In the genomic region with DNA sequence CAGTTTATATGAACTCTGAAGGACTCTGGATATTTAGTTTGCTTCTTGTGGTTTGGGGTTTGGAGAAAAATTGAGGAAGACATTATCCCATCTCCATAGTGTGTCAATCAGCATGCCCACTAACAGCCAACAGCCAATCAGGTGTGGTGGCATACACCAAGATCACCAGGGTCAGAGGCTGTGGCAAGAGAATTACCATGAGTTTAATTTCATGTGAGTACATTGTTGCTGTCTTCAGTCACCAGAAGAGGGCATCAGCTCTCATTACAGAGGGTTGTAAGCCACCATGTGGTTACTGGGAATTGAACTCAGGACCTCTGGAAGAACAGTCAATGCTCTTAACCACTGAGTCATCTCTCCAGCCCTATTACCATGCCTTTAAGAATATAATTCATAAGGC, we compare ENCODE assay signal across 15 mouse cellular contexts. TPM values are rescaled to one million over a fixed set of nuclear protein-coding genes. Genes with fewer than 3 reads are reported as not detected.
DNase-seq lines count a peak whose midpoint lies in the region; ATAC-seq and TF ChIP-seq lines count a peak whose summit lies in the region.
"Had no signal": no experiment of that assay in that cellular context is flagged by ENCODE, and none has a peak within 500 bp of the region (broad histone marks: within the 10 kb centered on the region; RNA-seq: fewer than 3 reads in every experiment).

No protein-coding gene starts in this region.

- H3K27ac ChIP-seq in liver, embryonic 13.5 days, result no peak overlapping the region
- no peak overlapping the region for H3K27ac ChIP-seq in MEL (ENCODE audit: control insufficient read depth, low read depth, low read length)
- H3K27ac ChIP-seq: limb, embryonic 15.5 days; neural tube, embryonic 13.5 days; stomach, embryonic 15.5 days had no signal

- TF ChIP-seq RAD21 in MEL (IDR thresholded peaks at IDR 0.05; ENCODE audit: low read depth, low read length), result peak; percentile 18

- no peak for TF ChIP-seq POLR2A in MEL (IDR thresholded peaks at IDR 0.05; ENCODE audit: control insufficient read depth in 1 of 2, insufficient read depth in 1 of 2, low read depth in 1 of 2, low read length in 2 of 2, poor library complexity in 1 of 2)
- TF ChIP-seq POLR2A in myocyte (IDR thresholded peaks at IDR 0.05; ENCODE audit: insufficient read length, low read depth), result no peak

- DNase-seq in embryo, embryonic 10 days (ENCODE audit: low spot score), result peak; percentile 34
- DNase-seq in embryo, embryonic 9.5 days (ENCODE audit: extremely low spot score), result no peak
- DNase-seq in liver, embryonic 13.5 days, result no peak
- no peak for DNase-seq in liver
- peak; percentile 73 for DNase-seq in MEL (ENCODE audit: low read depth, low spot score)
- DNase-seq in frontal cortex, postnatal 14 days (ENCODE audit: low spot score in 2 of 2), result no peak
- DNase-seq in testis, postnatal 10 days (ENCODE audit: low spot score), result no peak
- DNase-seq: cerebellum, postnatal 36 days; gastrocnemius, postnatal 25 days; heart, postnatal 10 days; kidney, adult 18-20 months had no signal

- TF ChIP-seq EP300 in MEL (IDR thresholded peaks at IDR 0.05; ENCODE audit: low read depth in 1 of 2, low read length in 2 of 2), result no peak

- no peaks in the 10 kb centered on the region for H3K27me3 ChIP-seq in liver, embryonic 13.5 days
- H3K27me3 ChIP-seq in MEL (ENCODE audit: control insufficient read depth in 1 of 2, insufficient read depth in 2 of 2, low read length in 2 of 2) (no peaks in the 10 kb centered on the region), myocyte (ENCODE audit: control insufficient read depth, insufficient read depth, insufficient read length) (no peaks in the 10 kb centered on the region)
- H3K27me3 ChIP-seq: limb, embryonic 15.5 days; neural tube, embryonic 13.5 days; stomach, embryonic 15.5 days had no signal

- H3K4me3 ChIP-seq in liver, embryonic 13.5 days (replicated peaks), result no peak overlapping the region
- H3K4me3 ChIP-seq in MEL (ENCODE audit: control insufficient read depth in 1 of 2, insufficient read depth in 1 of 2, low read depth in 2 of 2, low read length in 2 of 2) (no peak overlapping the region), myocyte (no peak overlapping the region)
- H3K4me3 ChIP-seq: limb, embryonic 15.5 days; neural tube, embryonic 13.5 days; stomach, embryonic 15.5 days had no signal

- no peaks in the 10 kb centered on the region for H3K9me3 ChIP-seq in liver, embryonic 13.5 days (replicated peaks)
- no peaks in the 10 kb centered on the region for H3K9me3 ChIP-seq in MEL (replicated peaks; ENCODE audit: insufficient read depth, low read length)
- H3K9me3 ChIP-seq: limb, embryonic 15.5 days; neural tube, embryonic 13.5 days; stomach, embryonic 15.5 days had no signal

- TF ChIP-seq CTCF in MEL (IDR thresholded peaks at IDR 0.05 in 2 of 3, conservative IDR thresholded peaks at IDR 0.05 in 1 of 3; ENCODE audit: control insufficient read depth in 1 of 3, insufficient read depth in 1 of 3, low read depth in 2 of 3, low read length in 3 of 3, poor library complexity in 1 of 3, severe bottlenecking in 1 of 3), result peak; percentile 27 to 57 (median 37); a peak in 5 of 6 replicates

- H3K4me1 ChIP-seq in liver, embryonic 13.5 days (replicated peaks), result no peaks in the 10 kb centered on the region
- no peaks in the 10 kb centered on the region for H3K4me1 ChIP-seq in MEL (ENCODE audit: control insufficient read depth in 1 of 2, insufficient read depth in 2 of 2, low read length in 2 of 2)
- H3K4me1 ChIP-seq: limb, embryonic 15.5 days; neural tube, embryonic 13.5 days; stomach, embryonic 15.5 days had no signal

- peaks cover 44% of the 10 kb centered on the region for H3K36me3 ChIP-seq in liver, embryonic 13.5 days
- H3K36me3 ChIP-seq in MEL (ENCODE audit: control insufficient read depth in 1 of 2, insufficient read depth in 2 of 2, low read length in 2 of 2), result peaks cover 0 to 15% of the 10 kb centered on the region in 2 experiments; a peak in 2 of 4 replicates
- peaks cover 37% of the 10 kb centered on the region for H3K36me3 ChIP-seq in myocyte (ENCODE audit: control insufficient read depth, insufficient read depth)

- H3K79me2 ChIP-seq in MEL (ENCODE audit: control insufficient read depth, insufficient read depth, low read length, poor library complexity) (no peaks in the 10 kb centered on the region), myocyte (ENCODE audit: control insufficient read depth, insufficient read depth) (no peaks in the 10 kb centered on the region)

- H3K4me2 ChIP-seq in liver, embryonic 13.5 days, result no peak overlapping the region
- no peak overlapping the region for H3K4me2 ChIP-seq in myocyte (ENCODE audit: low read depth)
- H3K4me2 ChIP-seq: limb, embryonic 15.5 days; neural tube, embryonic 13.5 days; stomach, embryonic 15.5 days had no signal

- H3ac ChIP-seq in myocyte (ENCODE audit: control insufficient read depth, insufficient read length), result no peak overlapping the region

- ATAC-seq in liver, embryonic 13.5 days (ENCODE audit: low read depth), result 0 out of 2 replicates have a peak, but pooled peaks have one; percentile 14

- no peak overlapping the region for H3K9ac ChIP-seq in liver, embryonic 13.5 days
- H3K9ac ChIP-seq in MEL (ENCODE audit: control insufficient read depth, low read depth, low read length, poor library complexity, severe bottlenecking), result no peak overlapping the region
- H3K9ac ChIP-seq: limb, embryonic 15.5 days; neural tube, embryonic 13.5 days; stomach, embryonic 15.5 days had no signal

TF ChIP-seq in MEL, 35 proteins besides CTCF, POLR2A, EP300 and RAD21 (continues in another document):
- TF ChIP-seq HCFC1 (IDR thresholded peaks at IDR 0.05; ENCODE audit: low read depth, low read length) (0 out of 2 replicates have a peak, but pooled peaks have one; percentile 28), SMC3 (IDR thresholded peaks at IDR 0.05; ENCODE audit: low read depth, low read length) (peak; percentile 59), MYC (IDR thresholded peaks at IDR 0.05; ENCODE audit: low read depth, low read length) (peak; percentile 86), ETS1 (IDR thresholded peaks at IDR 0.05; ENCODE audit: low read depth, low read length) (0 out of 2 replicates have a peak, but pooled peaks have one; percentile 7), ZKSCAN1 (IDR thresholded peaks at IDR 0.05; ENCODE audit: low read depth, low read length) (no peak), SIN3A (IDR thresholded peaks at IDR 0.05; ENCODE audit: low read length) (peak; percentile 20; the same call in 1 of the 2 replicates), MXI1 (IDR thresholded peaks at IDR 0.05; ENCODE audit: low read depth, low read length) (no peak), POLR2AphosphoS5 (IDR thresholded peaks at IDR 0.05; ENCODE audit: borderline replicate concordance, low read depth, low read length) (no peak), ZMIZ1 (IDR thresholded peaks at IDR 0.05; ENCODE audit: low read depth, low read length) (no peak)

TF ChIP-seq in myocyte, 11 proteins besides CTCF, POLR2A, EP300 and RAD21:
- TF ChIP-seq MYOG (IDR thresholded peaks at IDR 0.05; ENCODE audit: control insufficient read depth in 1 of 3, insufficient read depth in 1 of 3, insufficient read length in 2 of 3, low read depth in 2 of 3) (no peak), TCF12 (IDR thresholded peaks at IDR 0.05; ENCODE audit: insufficient read depth, poor library complexity, severe bottlenecking) (no peak), POLR2AphosphoS2 (IDR thresholded peaks at IDR 0.05; ENCODE audit: insufficient read length, low read depth) (peak; percentile 40)
TF ChIP-seq in myocyte: peak in this region for 1.

RNA-seq across cellular contexts. Expression of a gene that starts 7.2 kb away (rescaled TPM):
- 2,776 and 3,150 TPM in 2 replicates for polyA plus RNA-seq in liver, embryonic 13.5 days (2015; fragmentation: Nextera tagmentation; extraction: Ambion mirVana)
- 6,649 and 6,931 TPM in 2 replicates for total RNA-seq in MEL (2012; rRNA removed)
- polyA plus RNA-seq in MEL (2012; ENCODE audit: insufficient read depth in 1 of 2, insufficient read length in 2 of 2, low read depth in 1 of 2, low replicate concordance in 2 of 2, missing spikeins in 1 of 2), result over 10,000 TPM in 1 of 2 experiments, 100 to 1,000 TPM in 1; 274 to 10,905 TPM
- 12,553 TPM for polyA plus RNA-seq in myocyte (2012; fragmentation: generic; extraction: Trizol)

RNA-seq across cellular contexts. Expression of a gene that starts 8.7 kb away (rescaled TPM):
- polyA plus RNA-seq in liver, embryonic 13.5 days (2015; fragmentation: Nextera tagmentation; extraction: Ambion mirVana), result 6.2 and 7.1 TPM in 2 replicates
- 14.2 and 14.6 TPM in 2 replicates for total RNA-seq in MEL (2012; rRNA removed)
- 10 to 100 TPM in 1 of 2 experiments, not detected in 1; 17.3 TPM for polyA plus RNA-seq in MEL (2012; ENCODE audit: insufficient read depth in 1 of 2, insufficient read length in 2 of 2, low read depth in 1 of 2, low replicate concordance in 2 of 2, missing spikeins in 1 of 2)
- 13.8 TPM for polyA plus RNA-seq in myocyte (2012; fragmentation: generic; extraction: Trizol)

RNA-seq across cellular contexts. Expression of a gene that starts 9.5 kb away (rescaled TPM):
- 207 and 228 TPM in 2 replicates for polyA plus RNA-seq in liver, embryonic 13.5 days (2015; fragmentation: Nextera tagmentation; extraction: Ambion mirVana)
- total RNA-seq in MEL (2012; rRNA removed), result 232 and 235 TPM in 2 replicates
- polyA plus RNA-seq in MEL (2012; ENCODE audit: insufficient read depth in 1 of 2, insufficient read length in 2 of 2, low read depth in 1 of 2, low replicate concordance in 2 of 2, missing spikeins in 1 of 2) (100 to 1,000 TPM; 298 to 663 TPM), myocyte (2012; fragmentation: generic; extraction: Trizol) (127 TPM)

RNA-seq across cellular contexts. Expression of a gene that starts 30.6 kb away (rescaled TPM):
- 9.9 and 10.6 TPM in 2 replicates for polyA plus RNA-seq in liver, embryonic 13.5 days (2015; fragmentation: Nextera tagmentation; extraction: Ambion mirVana)
- 35.1 and 35.9 TPM in 2 replicates for total RNA-seq in MEL (2012; rRNA removed)
- 10 to 100 TPM; 53.4 to 57.0 TPM for polyA plus RNA-seq in MEL (2012; ENCODE audit: insufficient read depth in 1 of 2, insufficient read length in 2 of 2, low read depth in 1 of 2, low replicate concordance in 2 of 2, missing spikeins in 1 of 2)
- 166 TPM for polyA plus RNA-seq in myocyte (2012; fragmentation: generic; extraction: Trizol)

RNA-seq across cellular contexts. Expression of a gene that starts 33.2 kb away (rescaled TPM):
- 1.2 and 1.9 TPM in 2 replicates for polyA plus RNA-seq in liver, embryonic 13.5 days (2015; fragmentation: Nextera tagmentation; extraction: Ambion mirVana)
- total RNA-seq in MEL (2012; rRNA removed), result 0.39 and 0.42 TPM in 2 replicates
- polyA plus RNA-seq in MEL (2012; ENCODE audit: insufficient read depth in 1 of 2, insufficient read length in 2 of 2, low read depth in 1 of 2, low replicate concordance in 2 of 2, missing spikeins in 1 of 2), result under 1 TPM in 1 of 2 experiments, not detected in 1; 0.29 TPM
- 23.3 TPM for polyA plus RNA-seq in myocyte (2012; fragmentation: generic; extraction: Trizol)

Comparison
In these comparisons a context has a peak if more than half of its experiments do, and no peak if none do; other contexts are left out.
1. DNase-seq: peak in embryo, embryonic 10 days (single experiment) and MEL (single experiment); none in embryo, embryonic 9.5 days (single experiment), liver, embryonic 13.5 days (single experiment), liver (single experiment), frontal cortex, postnatal 14 days (0 of 2) and testis, postnatal 10 days (single experiment).